In the genomic region with DNA sequence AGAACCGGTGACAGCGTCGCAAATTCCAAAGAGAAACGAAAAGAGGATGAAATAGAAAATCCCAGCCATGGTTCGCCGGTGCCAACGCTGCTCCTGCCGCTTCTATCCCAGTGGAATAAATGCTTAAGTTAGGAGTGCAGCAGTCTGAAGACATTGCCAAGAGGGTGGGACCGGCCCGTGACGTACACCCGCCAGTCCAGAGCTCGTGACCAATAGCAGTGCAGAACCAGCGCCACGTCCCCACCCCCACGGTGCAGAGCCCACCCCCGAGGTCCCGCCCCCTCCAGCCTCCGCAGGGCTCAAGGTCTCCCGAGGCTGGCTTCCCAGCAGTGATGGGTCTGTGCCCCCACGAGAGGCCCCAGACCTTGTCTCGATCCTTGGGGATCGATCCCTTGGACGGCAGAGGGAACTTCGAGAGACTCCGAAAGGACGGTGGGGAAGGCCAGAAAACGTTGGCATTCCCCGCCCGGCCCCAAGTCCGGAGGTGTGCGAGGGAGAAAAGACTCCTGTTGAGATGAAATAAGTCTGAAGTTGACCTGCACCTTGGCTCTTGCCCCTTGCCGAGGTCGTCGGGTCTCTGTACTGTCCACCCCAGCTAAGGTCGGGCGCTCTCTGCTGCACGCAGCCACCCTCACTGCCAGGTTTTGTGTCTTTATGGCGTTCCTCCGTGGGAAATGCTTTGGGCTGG, we compare ENCODE assay signal across 8 mouse cellular contexts. TPM values are rescaled to one million over a fixed set of nuclear protein-coding genes. Genes with fewer than 3 reads are reported as not detected.
DNase-seq lines count a peak whose midpoint lies in the region; ATAC-seq lines count a peak whose summit lies in the region.

TSS of gene Epha4 (minus strand) at position 126 of the 688 bp plus-strand sequence.

- peak within 1 kb of the TSS; percentile 69 for H3K4me3 ChIP-seq in hindbrain, embryonic 13.5 days

- peak within 1 kb of the TSS; percentile 73 for H3K4me2 ChIP-seq in hindbrain, embryonic 13.5 days

- H3K36me3 ChIP-seq in hindbrain, embryonic 13.5 days = no peaks in the 10 kb centered on the region

- peak within 1 kb of the TSS; percentile 82 for H3K9ac ChIP-seq in hindbrain, embryonic 13.5 days

- H3K27me3 ChIP-seq in hindbrain, embryonic 13.5 days = no peaks in the 10 kb centered on the region

- H3K9me3 ChIP-seq in hindbrain, embryonic 13.5 days = no peaks in the 10 kb centered on the region

- ATAC-seq in hindbrain, embryonic 13.5 days (ENCODE audit: low FRiP score) = peak; percentile 94

- peak; percentile 38 for DNase-seq in adipocyte (ENCODE audit: low spot score)
- DNase-seq in cerebellum, postnatal 25 days = peak; percentile 60 to 76
- DNase-seq in frontal cortex, postnatal 36 days (ENCODE audit: low spot score in 2 of 2) = peak; percentile 91 to 94
- DNase-seq in layer of hippocampus, postnatal 36 days = peak; percentile 91 to 92
- DNase-seq in lung, postnatal 10 days = peak; percentile 94
- DNase-seq in right cerebral cortex, adult 18-20 months = peak; percentile 93
- DNase-seq in yolk sac, embryonic 10.5 days (ENCODE audit: low spot score) = peak; percentile 93

- under 1% methylated on average over 40 of the region's 40 CpGs for WGBS in hindbrain, embryonic 13.5 days

- H3K4me1 ChIP-seq in hindbrain, embryonic 13.5 days (replicated peaks) = peaks cover 54% of the 10 kb centered on the region

- H3K27ac ChIP-seq in hindbrain, embryonic 13.5 days = peak within 1 kb of the TSS; percentile 92

RNA-seq across cellular contexts. Expression of gene Epha4, which starts in this region (rescaled TPM):
- 37.3 and 39.1 TPM in 2 replicates for polyA plus RNA-seq in hindbrain, embryonic 13.5 days (2015; fragmentation: Nextera tagmentation; extraction: Ambion mirVana)
- total RNA-seq in layer of hippocampus, postnatal 36 days (2021) = 100 to 1,000 TPM; 298 to 325 TPM

Comparison
In these comparisons a context has a peak if more than half of its experiments do, and no peak if none do; other contexts are left out.
1. Peak in every context shown above with its lines: DNase-seq, ATAC-seq, H3K4me3 ChIP-seq and H3K27ac ChIP-seq.
2. DNase-seq: peak in every context shown above with its lines; median percentile 94 in lung, postnatal 10 days; 93 in right cerebral cortex, adult 18-20 months; 93 in yolk sac, embryonic 10.5 days; 92 in frontal cortex, postnatal 36 days; 92 in layer of hippocampus, postnatal 36 days; 68 in cerebellum, postnatal 25 days; 38 in adipocyte.